Mouse (Mus musculus) cerebellum, postnatal 4 days (tissue): ENCODE results near the gene Phlpp2.

ENCODE experiments used
- DNase-seq, 2 experiments: peaks; one replicate each; pipeline ENCODE4 v3.0.0; 2022; ENCODE audit warnings: low spot score in 2 of 2, mixed read lengths in 1 of 2

Gene Phlpp2

DNA sequence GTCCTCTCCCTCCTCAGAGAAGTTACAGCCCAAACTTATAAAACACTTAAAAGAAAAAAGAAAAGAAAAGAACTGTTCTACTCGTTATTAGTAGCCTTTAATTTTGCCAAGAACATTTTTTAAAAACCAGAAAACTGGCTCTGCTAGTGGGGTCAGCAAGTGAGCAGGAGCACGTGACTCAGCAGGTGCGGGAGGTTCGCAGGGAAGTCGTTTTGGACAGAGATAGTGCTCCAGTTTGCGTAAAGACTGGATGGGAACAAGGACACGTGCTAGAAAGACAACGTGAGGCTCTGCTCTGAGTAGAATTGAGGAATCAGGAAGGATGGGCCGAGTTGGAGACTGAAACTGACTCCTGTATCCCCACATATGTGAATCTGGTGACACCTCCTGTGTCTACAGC is 94.6 kb downstream of the Phlpp2 start:
- DNase-seq = no peak

DNA sequence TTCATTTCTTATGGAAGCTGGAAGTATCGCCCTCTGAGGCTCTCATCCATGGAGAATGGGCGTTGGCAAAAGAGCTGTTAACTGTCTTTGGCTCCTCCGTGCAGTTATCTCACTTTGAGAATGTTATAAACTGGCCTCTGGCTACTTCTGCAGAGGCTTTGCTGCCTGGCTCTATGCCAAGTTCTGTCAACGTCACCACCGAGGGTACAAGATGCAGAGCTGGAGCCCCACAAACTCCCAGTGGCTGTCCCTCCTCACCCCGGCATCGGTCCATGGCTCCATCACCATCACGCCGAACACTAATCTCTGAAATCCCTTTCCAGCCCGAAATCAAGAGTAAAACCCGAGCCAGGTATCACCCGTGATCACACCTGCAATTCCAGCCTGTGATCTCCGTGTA is 95.1 kb downstream of the Phlpp2 start:
- DNase-seq = no peak

DNA sequence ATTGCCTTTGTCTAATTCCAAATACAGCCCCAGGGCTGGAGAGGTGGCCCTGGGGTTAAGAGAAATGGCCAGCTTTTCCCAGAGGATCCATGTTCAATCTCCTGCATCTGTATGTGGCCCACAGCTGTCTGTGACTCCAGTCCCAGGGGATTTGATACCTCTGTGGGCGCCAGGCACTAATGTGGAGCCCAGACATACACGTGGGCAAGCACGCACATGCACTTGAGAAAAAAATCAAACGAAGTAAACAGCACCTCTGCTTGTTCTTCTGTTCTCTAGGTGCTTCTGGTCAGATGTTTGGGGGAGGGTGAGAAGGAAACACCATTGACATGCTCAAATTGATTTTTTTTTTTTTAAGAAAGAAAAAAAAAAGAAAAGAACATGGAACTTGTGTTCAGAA is 95.8 kb downstream of the Phlpp2 start:
- no peak for DNase-seq

DNA sequence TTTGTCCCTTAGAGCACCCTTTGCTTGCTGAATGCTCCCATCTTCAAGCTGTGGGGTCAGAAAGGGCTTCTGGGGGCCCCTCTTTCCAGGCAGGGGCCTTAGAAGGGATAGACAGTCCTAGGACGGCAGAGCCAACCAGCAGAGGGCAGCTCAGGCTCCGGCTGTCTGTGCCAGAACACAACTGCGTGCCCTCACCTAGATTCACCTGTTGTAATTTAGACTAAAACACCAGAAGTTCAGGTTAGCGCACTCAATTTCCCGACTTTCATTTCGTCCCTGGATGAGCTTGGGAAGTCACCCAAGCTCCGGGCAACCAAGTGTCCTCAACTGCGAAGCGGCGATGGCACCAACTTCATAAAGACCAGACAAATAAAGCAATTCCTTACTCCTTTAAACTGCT is 100.5 kb downstream of the Phlpp2 start:
- no peak for DNase-seq

DNA sequence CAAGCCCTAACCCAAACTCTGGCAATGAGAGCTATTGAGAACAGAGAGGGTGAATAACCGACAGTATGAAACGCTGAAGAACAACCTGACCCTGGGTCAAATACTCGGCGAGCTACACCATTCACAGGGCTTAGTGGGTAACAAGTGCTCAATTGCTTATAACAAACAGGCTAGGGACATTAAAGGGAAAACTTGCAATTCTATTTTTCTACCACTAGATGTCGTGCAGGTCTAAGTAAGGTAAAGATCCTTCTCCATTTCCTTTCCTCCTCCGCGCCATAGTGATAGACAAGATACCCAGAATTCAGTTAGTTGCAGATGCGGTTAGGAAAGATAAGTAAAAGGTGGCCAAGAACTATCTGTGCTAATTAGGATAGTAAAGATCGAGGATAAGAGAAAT is 102.0 kb downstream of the Phlpp2 start:
- no peak for DNase-seq

DNA sequence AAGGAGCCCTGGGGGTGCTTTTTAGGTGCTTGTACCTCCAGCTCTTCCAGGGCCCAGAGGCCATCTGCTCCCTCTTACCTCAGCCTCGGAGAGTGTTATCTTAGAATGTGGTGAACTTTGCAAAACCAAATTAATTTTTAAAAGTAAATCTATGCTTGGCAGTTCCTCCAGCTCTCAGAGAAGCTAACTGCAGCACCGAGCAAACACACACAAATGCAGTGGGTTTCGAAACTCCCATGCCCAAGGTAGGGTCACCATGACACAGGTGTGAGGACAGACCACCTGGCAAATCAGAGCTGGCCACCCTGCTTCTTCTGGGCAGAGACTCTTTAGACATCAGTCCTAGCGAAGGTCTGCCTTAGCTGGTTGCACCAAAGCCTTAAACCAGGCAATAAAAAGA is 104.6 kb downstream of the Phlpp2 start:
- no peak for DNase-seq

DNA sequence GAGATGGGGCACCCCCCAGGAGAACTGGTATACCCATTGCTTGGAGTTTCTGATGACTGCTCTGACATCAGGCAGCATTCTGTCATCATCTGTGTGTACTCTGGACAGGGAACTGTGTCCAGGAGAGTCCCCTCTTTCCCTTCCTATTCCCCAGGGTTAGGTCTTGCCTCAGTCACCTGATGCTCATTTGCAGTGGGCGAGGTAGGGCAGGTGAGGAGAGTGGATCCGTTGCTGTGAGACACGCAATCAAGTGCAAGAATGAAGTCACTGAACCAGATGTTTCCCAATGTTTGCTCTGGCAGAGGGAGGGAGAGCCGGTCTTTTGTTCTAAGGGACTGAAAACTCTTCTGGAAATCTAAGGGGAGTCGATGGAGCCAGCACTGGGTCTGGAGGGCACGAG is 111.0 kb downstream of the Phlpp2 start:
- no peak for DNase-seq

DNA sequence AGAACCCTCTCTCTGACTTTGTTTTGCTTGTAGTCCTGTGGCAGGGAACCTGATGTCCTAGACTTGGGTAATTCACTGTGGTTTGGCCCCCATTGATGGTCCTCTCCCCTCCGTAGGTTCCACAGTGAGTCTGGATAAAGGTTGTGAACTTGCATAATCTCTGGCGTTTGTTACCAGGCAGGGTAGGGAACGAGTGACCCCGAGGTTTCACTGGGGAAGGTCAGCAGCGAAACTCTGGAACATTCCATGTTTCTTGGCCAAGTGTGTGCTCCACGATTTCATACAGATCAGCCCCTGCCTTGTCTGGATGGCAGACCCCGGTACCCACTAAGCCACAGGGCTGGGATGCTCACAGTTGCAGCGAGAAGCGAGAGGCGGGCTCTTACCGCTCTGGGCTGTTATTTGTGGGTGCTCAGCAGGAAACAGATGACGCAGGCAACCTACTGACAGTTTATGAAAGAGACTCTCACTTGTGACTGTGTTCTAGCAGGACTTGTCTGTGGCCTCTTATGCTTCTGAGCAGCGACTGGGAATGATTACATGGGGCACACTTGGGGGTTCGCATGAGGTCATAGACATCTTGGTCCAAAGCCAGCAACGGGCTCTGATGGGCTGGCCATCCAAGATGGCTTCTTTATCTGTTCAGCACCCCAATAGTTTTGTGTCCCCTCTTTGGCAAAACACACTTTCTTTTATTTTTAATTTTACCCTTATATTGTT is 114.2 kb downstream of the Phlpp2 start:
- DNase-seq = no peak

DNA sequence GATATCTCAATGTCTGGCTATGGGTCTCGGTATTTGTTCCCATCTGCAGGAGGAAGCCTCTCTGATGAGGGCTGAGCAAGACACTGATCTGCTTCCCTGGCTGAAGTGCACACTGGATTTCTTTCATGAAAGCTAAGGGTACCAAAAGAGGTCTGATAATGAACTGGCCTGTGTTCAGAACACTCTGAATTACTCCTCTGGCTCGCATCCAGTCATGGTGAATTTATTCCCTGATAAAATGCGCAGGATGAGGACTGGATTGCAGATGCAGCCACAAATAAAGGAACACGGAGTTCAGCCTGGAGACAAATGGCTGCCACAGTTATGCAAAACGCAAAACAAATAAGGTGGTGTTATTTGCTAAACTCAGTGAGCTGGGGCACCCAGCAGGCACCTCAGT is 115.6 kb downstream of the Phlpp2 start:
- no peak for DNase-seq

DNA sequence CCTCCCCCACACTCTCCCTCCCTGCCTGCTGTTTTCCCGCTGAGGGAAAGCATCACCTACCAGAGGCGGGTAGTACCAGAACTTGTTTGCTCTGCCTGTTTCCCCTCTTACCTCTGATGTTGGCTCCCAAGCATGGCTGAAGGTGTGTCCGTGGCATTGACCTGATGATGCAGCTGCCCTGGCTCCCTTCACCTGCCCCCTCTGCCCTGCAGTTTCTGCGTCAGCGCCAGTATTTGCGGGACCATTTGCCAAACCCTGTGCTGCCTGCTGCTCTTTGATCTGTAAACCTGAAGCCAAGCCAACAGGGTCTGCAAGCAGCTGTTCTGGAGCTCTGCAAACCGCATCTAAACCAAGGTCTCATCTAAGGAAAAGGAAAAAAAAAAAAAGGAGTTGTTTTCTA is 118.0 kb downstream of the Phlpp2 start:
- DNase-seq = peak in 1 of 2 experiments; percentile 40

DNA sequence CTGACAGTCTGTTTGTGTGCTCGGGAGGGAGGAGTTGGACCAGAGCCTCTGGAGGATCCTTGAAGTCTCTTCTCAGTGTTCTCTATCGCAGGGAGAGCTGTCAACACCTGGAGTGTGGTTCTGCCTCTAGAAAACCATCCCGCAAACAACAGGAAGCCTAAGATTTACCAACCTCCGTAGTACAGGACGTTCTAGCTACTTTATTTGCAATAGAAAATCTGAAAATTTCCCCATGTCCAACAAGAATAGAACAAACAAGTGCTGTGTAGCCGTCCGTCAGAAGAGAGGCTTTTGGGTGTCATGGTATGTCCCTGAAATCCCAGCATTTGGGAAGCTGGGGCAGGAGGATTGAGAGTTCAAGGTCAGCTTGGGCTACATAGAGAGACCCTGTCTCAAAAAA is 119.4 kb downstream of the Phlpp2 start:
- no peak for DNase-seq

DNA sequence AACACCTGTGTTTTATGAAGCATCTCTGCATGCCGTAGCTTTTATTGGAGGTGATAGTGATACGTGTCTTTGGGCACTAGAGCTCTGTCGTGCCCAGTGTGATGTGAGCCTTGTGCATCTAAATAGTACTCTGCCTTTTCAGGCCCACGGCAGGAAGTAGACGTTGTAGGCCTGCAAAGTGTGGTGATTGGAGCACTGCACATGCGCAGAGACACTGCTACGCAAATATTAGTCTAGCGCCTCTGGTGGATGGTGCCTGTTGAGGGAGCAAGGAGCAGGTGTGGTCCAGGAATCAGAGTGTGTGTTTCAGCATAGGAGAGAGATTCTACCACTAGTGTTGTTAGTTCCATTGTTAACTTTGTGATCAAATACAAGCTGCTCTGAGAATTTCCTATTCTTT is 120.8 kb downstream of the Phlpp2 start:
- DNase-seq = no peak

DNA sequence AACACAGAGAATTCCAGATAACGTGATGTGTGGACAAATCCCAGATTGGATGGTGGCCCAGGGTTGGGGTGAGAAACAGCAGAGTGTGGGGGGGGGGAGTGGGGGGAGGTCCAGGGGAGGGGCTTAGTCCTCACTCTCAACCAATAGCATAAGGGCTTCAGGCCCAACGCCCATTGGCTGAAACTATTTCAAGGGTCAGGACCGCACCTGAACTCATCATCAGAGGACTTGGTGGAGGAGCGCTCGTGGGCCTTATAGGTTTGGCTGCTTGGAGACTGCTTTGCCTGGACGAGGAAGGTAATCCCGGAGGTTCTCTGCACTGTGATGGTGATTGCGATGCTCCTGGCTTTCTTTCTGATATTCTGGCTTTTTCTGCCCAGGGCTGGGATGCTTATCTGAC is 121.9 kb downstream of the Phlpp2 start, which contains the start of gene Tat:
Gene Tat, plus strand, starts transcription at position 214 of the 400 bp plus-strand sequence.
- DNase-seq = no peak

DNA sequence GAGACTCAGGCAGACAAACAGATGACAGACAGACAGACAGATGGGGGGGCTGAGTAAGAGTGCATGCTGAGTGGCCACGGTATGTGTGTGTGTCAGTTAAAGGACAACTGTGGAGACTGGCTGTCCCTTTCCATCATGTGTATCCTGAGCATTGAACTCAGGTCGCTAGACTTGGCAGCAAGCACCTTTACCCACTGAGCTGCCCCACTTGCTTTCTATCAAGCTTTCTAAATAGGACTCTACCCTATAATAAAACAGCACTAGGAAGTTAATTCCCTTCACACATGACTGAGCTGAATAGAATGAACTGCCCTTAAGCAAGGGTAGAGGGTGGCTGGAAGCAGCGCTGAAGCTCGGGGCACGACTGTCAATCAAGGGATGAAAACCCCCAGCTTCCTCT is 123.8 kb downstream of the Phlpp2 start:
- DNase-seq = no peak

DNA sequence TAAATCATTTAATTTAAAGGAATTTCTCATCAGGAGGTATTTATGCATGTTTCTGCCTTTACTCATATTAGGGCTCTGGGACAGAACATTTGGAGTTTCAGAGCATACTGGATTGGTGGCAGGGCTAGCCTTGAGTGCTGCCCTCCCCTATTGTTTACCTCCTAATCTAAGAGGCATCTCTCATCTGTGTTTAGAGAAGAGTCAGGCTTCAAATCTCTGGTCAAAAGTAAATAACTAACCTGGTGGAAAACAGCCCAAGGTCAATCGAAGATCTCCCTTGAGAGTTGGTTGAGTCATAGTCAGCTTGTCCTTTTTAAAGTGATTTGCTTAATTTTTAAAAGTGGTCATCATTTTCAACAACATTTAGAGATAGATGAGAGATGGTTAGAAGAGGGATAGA is 124.6 kb downstream of the Phlpp2 start:
- no peak for DNase-seq
